Mouse (Mus musculus) liver, embryonic 13.5 days (tissue): ENCODE results near the gene Ccl1. TPM values are rescaled to one million over a fixed set of nuclear protein-coding genes. Genes with fewer than 3 reads are reported as not detected.

Experiments
- ATAC-seq: fragments of 200-750 bp; cut with Nextera tagmentation; 2 replicates; pipeline ENCODE4 v1.8.0; 2017; ENCODE audit warnings: low read depth, mild to moderate bottlenecking, moderate number of reproducible peaks, moderate library complexity
- DNase-seq: peaks from one replicate; pipeline ENCODE4 v3.0.0; 2022
- H3K27ac ChIP-seq: fragments of 300-500 bp; sonication (generic); 2 replicates; pipeline ENCODE4 v1.5.1; 2015; ENCODE audit warnings: moderate library complexity, mild to moderate bottlenecking, inconsistent platforms
- H3K27me3 ChIP-seq: fragments of 300-500 bp; sonication (generic); 2 replicates; pipeline ENCODE4 v1.6.1; 2015; ENCODE audit warnings: mild to moderate bottlenecking, inconsistent platforms
- H3K36me3 ChIP-seq: fragments of 300-500 bp; sonication (generic); 2 replicates; pipeline ENCODE4 v1.6.1; 2015; ENCODE audit warnings: mild to moderate bottlenecking, inconsistent platforms
- H3K4me1 ChIP-seq: fragments of 300-500 bp; sonication (generic); replicated peaks from 2 replicates; pipeline ENCODE4 v1.6.1; 2015; ENCODE audit warnings: inconsistent platforms
- H3K4me2 ChIP-seq: fragments of 300-500 bp; sonication (generic); 2 replicates; pipeline ENCODE4 v1.6.1; 2015; ENCODE audit warnings: inconsistent platforms, mild to moderate bottlenecking, moderate library complexity
- H3K4me3 ChIP-seq: fragments of 300-500 bp; sonication (generic); replicated peaks from 2 replicates; pipeline ENCODE4 v1.5.1; 2015; ENCODE audit warnings: mild to moderate bottlenecking, inconsistent platforms
- H3K9ac ChIP-seq: fragments of 300-500 bp; sonication (generic); 2 replicates; pipeline ENCODE4 v1.6.1; 2015; ENCODE audit warnings: mild to moderate bottlenecking, inconsistent platforms
- H3K9me3 ChIP-seq: fragments of 300-500 bp; sonication (generic); replicated peaks from 2 replicates; pipeline ENCODE4 v1.6.1; 2016; ENCODE audit warnings: inconsistent platforms
- WGBS: fragments of 180-500 bp; shearing (Covaris S2); methylation state at CpG from one replicate; pipeline ENCODE4 v1.1.7; 2015; ENCODE audit not compliant: insufficient replicate concordance; 5-methylcytosine and 5-hydroxymethylcytosine counted together
- polyA plus RNA-seq: library from polyadenylated mRNA; unstranded; fragments of >200 nt; fragmentation: Nextera tagmentation; extraction: Ambion mirVana; gene quantifications from 2 replicates; pipeline ENCODE4 v1.2.1, GENCODE M21; 2015

Ccl1 gene
- polyA plus RNA-seq, 1 experiment from 2014 or later: not detected

- Histone ChIP-seq H3K27ac (no peak overlapping the region), H3K9me3 (no peaks in the 10 kb centered on the region), H3K4me1 (no peaks in the 10 kb centered on the region), H3K4me3 (no peak overlapping the region), H3K27me3 (no peaks in the 10 kb centered on the region), H3K4me2 (no peak overlapping the region), H3K9ac (no peak overlapping the region), H3K36me3 (no peaks in the 10 kb centered on the region)
- DNase-seq (no peak), ATAC-seq (no peak)
- 43% methylated on average over 2 of the region's 2 CpGs for WGBS
Measured at GRCm38 (mm10) chr11:82173491-82173890, 132.0 kb downstream of the Ccl1 start.

- H3K4me3 ChIP-seq: no peak overlapping the region
- H3K4me1 ChIP-seq: no peaks in the 10 kb centered on the region
- no peaks in the 10 kb centered on the region for H3K36me3 ChIP-seq
- ATAC-seq (no peak), DNase-seq (no peak)
- no peak overlapping the region for H3K9ac ChIP-seq
- H3K4me2 ChIP-seq: no peak overlapping the region
- WGBS: 47% methylated on average over 7 of the region's 7 CpGs
- H3K27me3 ChIP-seq: no peaks in the 10 kb centered on the region
- H3K9me3 ChIP-seq: no peaks in the 10 kb centered on the region
- H3K27ac ChIP-seq: no peak overlapping the region
Measured at GRCm38 (mm10) chr11:82171316-82172071, 134.0 kb downstream of the Ccl1 start.

- 69% methylated on average over 4 of the region's 4 CpGs for WGBS
- Histone ChIP-seq H3K4me3 (no peak overlapping the region), H3K4me1 (no peaks in the 10 kb centered on the region), H3K9me3 (no peaks in the 10 kb centered on the region), H3K27me3 (no peaks in the 10 kb centered on the region), H3K4me2 (no peak overlapping the region), H3K27ac (no peak overlapping the region), H3K9ac (no peak overlapping the region), H3K36me3 (no peaks in the 10 kb centered on the region)
- no peak for ATAC-seq
- DNase-seq: no peak
Measured at GRCm38 (mm10) chr11:82169456-82169855, 136.0 kb downstream of the Ccl1 start.

- Histone ChIP-seq H3K36me3 (no peaks in the 10 kb centered on the region), H3K27me3 (no peaks in the 10 kb centered on the region), H3K27ac (no peak overlapping the region), H3K4me1 (no peaks in the 10 kb centered on the region), H3K9me3 (no peaks in the 10 kb centered on the region), H3K4me3 (no peak overlapping the region), H3K4me2 (no peak overlapping the region), H3K9ac (no peak overlapping the region)
- ATAC-seq (no peak), DNase-seq (no peak)
- WGBS: 74% methylated on average over 2 of the region's 2 CpGs
Measured at GRCm38 (mm10) chr11:82168308-82168707, 137.2 kb downstream of the Ccl1 start.

- no peaks in the 10 kb centered on the region for H3K27me3 ChIP-seq
- no peak overlapping the region for H3K4me3 ChIP-seq
- no peaks in the 10 kb centered on the region for H3K4me1 ChIP-seq
- no peak overlapping the region for H3K27ac ChIP-seq
- DNase-seq: no peak
- H3K36me3 ChIP-seq: no peaks in the 10 kb centered on the region
- WGBS: 56% methylated on average over 8 of the region's 8 CpGs
- no peak for ATAC-seq
- no peak overlapping the region for H3K9ac ChIP-seq
- no peaks in the 10 kb centered on the region for H3K9me3 ChIP-seq
- no peak overlapping the region for H3K4me2 ChIP-seq
Measured at GRCm38 (mm10) chr11:82163285-82163684, 142.2 kb downstream of the Ccl1 start.

GRCm38 (mm10) chr11:82159126-82159525, 146.4 kb downstream of the Ccl1 start:
- Histone ChIP-seq H3K4me2 (no peak overlapping the region), H3K4me3 (no peak overlapping the region), H3K9ac (no peak overlapping the region), H3K9me3 (no peaks in the 10 kb centered on the region), H3K36me3 (no peaks in the 10 kb centered on the region), H3K4me1 (no peaks in the 10 kb centered on the region), H3K27me3 (no peaks in the 10 kb centered on the region), H3K27ac (no peak overlapping the region)
- 79% methylated on average over 2 of the region's 2 CpGs for whole genome bisulfite sequencing
- DNase-seq (no peak), ATAC-seq (no peak)

GRCm38 (mm10) chr11:82139492-82140094, 165.9 kb downstream of the Ccl1 start:
- Histone ChIP-seq H3K9ac (no peak overlapping the region), H3K27ac (no peak overlapping the region), H3K9me3 (no peaks in the 10 kb centered on the region), H3K4me1 (no peaks in the 10 kb centered on the region), H3K36me3 (no peaks in the 10 kb centered on the region), H3K4me2 (no peak overlapping the region), H3K27me3 (no peaks in the 10 kb centered on the region), H3K4me3 (no peak overlapping the region)
- DNase-seq (no peak), ATAC-seq (no peak)
- 62% methylated on average over 7 of the region's 7 CpGs for WGBS

- Histone ChIP-seq H3K36me3 (no peaks in the 10 kb centered on the region), H3K4me2 (no peak overlapping the region), H3K27me3 (no peaks in the 10 kb centered on the region), H3K4me3 (no peak overlapping the region), H3K9me3 (no peaks in the 10 kb centered on the region), H3K9ac (no peak overlapping the region), H3K27ac (no peak overlapping the region), H3K4me1 (no peaks in the 10 kb centered on the region)
- 56% methylated on average over 2 of the region's 2 CpGs for WGBS
- ATAC-seq (no peak), DNase-seq (no peak)
Measured at GRCm38 (mm10) chr11:82136196-82136595, 169.3 kb downstream of the Ccl1 start.

GRCm38 (mm10) chr11:82132977-82133376, 172.5 kb downstream of the Ccl1 start:
- no peak for DNase-seq
- no peak for ATAC-seq
- H3K27me3 ChIP-seq: no peaks in the 10 kb centered on the region
- WGBS: 25% methylated on average over 1 of the region's 1 CpGs
- H3K4me1 ChIP-seq: no peaks in the 10 kb centered on the region
- no peak overlapping the region for H3K4me2 ChIP-seq
- no peak overlapping the region for H3K4me3 ChIP-seq
- H3K27ac ChIP-seq: no peak overlapping the region
- H3K36me3 ChIP-seq: no peaks in the 10 kb centered on the region
- no peak overlapping the region for H3K9ac ChIP-seq
- H3K9me3 ChIP-seq: no peaks in the 10 kb centered on the region

Other genes starting within 250 kb of the Ccl1 start
- gene Ccl11, start 247.9 kb downstream of the Ccl1 start, polyA plus RNA-seq: 0.09 and 0.14 TPM in 2 replicates
- 0.47 and 0.60 TPM in 2 replicates for gene Ccl12, start 203.8 kb downstream of the Ccl1 start, polyA plus RNA-seq
- not detected in 2 replicates for gene Ccl8, start 190.5 kb downstream of the Ccl1 start, polyA plus RNA-seq
- 0.10 and 0.15 TPM in 2 replicates for gene Tmem132e, start 83.2 kb upstream of the Ccl1 start, polyA plus RNA-seq